Mouse (Mus musculus) thymus, postnatal 0 days (tissue): ENCODE measurements around the gene Gm5617. TPM values are rescaled to one million over a fixed set of nuclear protein-coding genes. Genes with fewer than 3 reads are reported as not detected.
"Not testable (repeated sequence)": the region's sequence is repeated elsewhere in the genome, so short reads cannot be mapped to it uniquely, and the experiment has no call there.

Experiments
- DNase-seq: peaks from one replicate; pipeline ENCODE4 v3.0.0-alpha.2; 2015; ENCODE audit warnings: low spot score
- polyA plus RNA-seq: library from polyadenylated mRNA; unstranded; fragments of >200 nt; fragmentation: Nextera tagmentation; extraction: Ambion mirVana; gene quantifications from 2 replicates; pipeline ENCODE4 v1.2.1, GENCODE M21; 2015

Gm5617 gene
- polyA plus RNA-seq = 68.6 and 69.0 TPM in 2 replicates

DNA sequence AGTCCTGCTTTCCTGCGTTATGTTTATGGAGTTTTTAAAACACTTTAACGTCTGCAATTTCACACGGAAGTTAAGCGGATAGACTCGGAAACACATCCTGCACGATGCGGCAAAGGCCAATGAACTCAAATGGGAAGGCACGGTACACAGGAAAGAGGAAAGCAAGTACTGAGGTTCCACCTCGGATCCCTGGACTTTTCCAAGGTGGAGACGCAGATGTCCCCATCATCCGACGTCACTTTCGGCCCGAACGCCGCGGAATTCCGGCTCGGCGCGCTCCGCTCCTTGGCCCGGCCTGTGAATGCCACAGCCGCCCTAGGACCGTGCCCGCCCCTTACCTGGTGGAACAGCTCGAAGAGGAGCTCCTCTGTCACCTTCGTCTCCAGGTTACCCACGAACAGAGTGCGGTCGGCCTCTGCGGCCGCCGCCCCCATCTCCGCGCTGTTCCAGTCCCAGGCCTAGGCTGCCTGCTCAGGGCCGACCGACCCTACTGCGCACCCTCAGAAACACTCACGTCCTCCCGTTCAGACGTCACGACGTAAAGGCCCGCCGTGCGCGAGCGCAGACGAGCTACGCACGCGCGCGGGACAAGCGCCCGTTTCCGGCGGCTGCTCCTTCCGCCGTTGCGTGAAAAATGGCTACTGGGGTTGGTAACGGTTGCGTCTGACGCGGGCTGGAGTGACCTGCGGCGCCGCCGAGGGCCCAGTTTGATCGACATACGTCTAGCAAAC lies at the start of gene Gm5617, which contains the start of gene Rbm7:
Gm5617 (plus strand) TSS at position 626 of the 731 bp plus-strand sequence.
Rbm7 (minus strand) TSS at position 483 of the 731 bp plus-strand sequence.
- peak; percentile 97 for DNase-seq

DNA sequence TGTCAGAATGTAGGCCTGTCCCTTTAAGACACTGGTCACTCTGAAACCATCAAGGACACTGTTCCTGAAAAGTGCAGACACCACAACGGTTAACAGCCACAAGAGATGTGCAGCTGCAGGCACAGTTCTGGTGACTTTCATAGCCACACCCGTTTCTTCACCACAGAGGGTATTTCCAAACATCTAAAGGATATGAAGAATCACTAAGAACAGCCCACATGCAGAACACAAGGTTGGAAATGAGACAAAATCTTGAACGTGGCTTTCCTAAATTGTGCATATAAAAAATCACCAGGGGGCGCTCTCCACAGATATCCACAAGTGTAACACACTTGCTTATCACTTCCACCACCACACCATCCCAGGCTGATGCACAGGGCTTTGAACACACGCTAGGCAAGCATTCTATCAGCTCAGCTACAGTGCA lies 47.4 kb upstream of the Gm5617 start:
- peak; percentile 58 for DNase-seq

GRCm38 (mm10) chr9:48450066-48450465 lies 45.2 kb upstream of the Gm5617 start:
- peak; percentile 63 for DNase-seq

- DNase-seq = no peak
These were observed 39.3 kb upstream of the Gm5617 start for GRCm38 (mm10) chr9:48455961-48456360.

- DNase-seq = peak; percentile 10
These were observed 36.4 kb upstream of the Gm5617 start for GRCm38 (mm10) chr9:48458879-48459278.

DNA sequence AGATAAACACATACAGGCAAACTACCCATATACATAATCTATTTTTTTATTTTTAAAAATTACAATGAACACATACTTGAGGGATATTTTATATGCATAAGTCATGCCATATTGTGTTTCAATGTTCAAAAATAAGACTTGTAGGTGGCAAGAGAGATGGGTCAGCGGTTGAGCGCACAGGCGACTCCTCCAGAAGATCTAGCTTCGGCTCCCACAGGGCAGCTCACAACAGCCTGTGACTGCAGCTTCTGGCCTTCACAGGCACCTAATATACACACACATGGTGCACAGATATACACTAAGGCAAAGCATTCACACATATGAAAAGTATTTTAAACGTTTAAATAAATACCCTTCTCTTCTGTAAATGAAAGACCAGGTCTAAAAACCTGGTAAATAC lies 35.9 kb upstream of the Gm5617 start:
- no peak for DNase-seq

- no peak for DNase-seq
These were observed 34.5 kb upstream of the Gm5617 start for GRCm38 (mm10) chr9:48460720-48461119.

DNA sequence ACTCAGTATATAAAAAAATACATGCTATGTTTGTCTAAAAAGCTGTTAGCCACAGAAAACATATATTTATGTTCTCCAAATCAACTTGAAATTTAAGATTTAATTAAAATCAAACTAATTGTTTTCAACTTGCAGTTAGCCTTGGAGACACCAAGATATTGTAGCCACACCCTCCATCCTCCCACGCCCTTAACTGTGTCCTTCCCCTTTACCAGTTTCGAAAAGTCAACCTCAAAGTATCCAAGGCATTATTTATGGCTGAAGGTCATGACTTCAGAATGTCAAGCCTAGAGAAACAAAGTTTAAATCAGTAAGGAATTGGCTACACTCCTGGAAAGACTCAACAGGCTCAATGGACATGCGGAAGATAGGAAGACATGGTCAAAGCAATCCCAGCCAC lies 33.7 kb upstream of the Gm5617 start:
- no peak for DNase-seq

GRCm38 (mm10) chr9:48465671-48466070 lies 29.6 kb upstream of the Gm5617 start:
- peak; percentile 24 for DNase-seq

DNA sequence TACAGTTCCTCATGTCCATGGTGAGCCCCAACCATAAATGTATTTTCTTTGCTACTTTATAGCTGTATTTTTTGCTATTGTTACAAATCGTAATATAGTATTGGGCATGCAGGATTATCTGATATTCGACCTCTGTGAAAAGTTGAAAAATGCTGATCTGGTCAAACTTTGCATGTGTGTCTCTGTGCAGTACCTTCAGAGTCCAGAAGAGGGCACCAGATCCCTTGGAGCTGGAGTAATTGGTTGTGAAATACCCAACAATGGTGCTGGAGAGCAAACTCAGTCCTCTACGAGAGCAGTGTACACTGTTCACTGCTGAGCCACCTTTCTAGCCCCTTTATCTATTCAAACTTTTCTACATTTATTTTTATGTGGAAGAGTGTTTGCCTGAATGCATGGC lies 28.4 kb upstream of the Gm5617 start:
- DNase-seq = peak; percentile 51

- DNase-seq = not testable (repeated sequence)
These were observed 27.8 kb upstream of the Gm5617 start for GRCm38 (mm10) chr9:48467471-48467870.

- no peak for DNase-seq
These were observed 22.7 kb upstream of the Gm5617 start for GRCm38 (mm10) chr9:48472441-48473025.

GRCm38 (mm10) chr9:48473131-48473530 lies 22.1 kb upstream of the Gm5617 start:
- DNase-seq = no peak

GRCm38 (mm10) chr9:48474367-48474766 lies 20.9 kb upstream of the Gm5617 start:
- no peak for DNase-seq

DNA sequence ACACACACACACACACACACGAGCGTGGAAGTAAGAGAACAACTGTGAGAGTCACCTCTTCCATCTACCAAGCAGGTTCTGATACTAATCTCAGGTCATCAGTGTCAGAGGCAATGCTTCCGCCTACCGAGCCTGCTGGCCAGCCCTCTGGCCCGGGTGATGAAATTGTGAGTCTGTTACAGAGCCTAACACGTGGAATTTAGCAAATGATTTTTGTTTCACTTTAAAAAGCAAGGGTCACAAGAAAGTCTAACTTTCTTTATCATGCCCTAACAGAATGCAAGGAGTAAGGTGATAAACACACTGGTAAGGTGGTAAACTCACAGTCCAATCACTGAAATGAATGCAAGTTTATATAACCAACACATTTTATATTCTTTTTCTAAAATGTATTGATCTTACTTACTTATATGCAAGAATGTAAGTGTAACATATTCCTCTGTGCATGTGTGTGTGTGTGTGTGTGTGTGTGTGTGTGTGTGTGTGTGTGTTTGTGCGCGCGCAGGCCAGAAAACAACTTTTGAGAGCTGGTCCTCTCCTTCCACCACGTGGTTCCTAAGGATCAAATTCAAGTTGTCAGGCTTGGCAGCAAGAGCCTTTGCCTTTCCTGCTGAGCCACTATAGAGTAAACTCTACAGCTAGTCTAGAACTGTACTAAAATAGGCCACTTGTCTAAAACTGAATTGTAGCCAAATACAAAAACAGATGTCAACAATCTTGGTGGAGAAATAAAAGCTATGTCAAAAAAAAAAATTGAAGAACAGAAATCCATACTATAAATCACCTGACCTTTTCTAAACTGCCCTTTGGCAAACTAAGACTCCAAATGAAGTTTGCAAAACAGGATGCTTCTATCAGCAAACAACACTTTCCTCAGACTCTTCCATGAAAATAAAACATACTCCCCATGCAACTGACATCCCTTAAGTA lies 18.7 kb upstream of the Gm5617 start:
- no peak for DNase-seq

GRCm38 (mm10) chr9:48478808-48479207 lies 16.4 kb upstream of the Gm5617 start:
- DNase-seq = no peak

- DNase-seq = no peak
These were observed 15.3 kb upstream of the Gm5617 start for GRCm38 (mm10) chr9:48479838-48480410.

DNA sequence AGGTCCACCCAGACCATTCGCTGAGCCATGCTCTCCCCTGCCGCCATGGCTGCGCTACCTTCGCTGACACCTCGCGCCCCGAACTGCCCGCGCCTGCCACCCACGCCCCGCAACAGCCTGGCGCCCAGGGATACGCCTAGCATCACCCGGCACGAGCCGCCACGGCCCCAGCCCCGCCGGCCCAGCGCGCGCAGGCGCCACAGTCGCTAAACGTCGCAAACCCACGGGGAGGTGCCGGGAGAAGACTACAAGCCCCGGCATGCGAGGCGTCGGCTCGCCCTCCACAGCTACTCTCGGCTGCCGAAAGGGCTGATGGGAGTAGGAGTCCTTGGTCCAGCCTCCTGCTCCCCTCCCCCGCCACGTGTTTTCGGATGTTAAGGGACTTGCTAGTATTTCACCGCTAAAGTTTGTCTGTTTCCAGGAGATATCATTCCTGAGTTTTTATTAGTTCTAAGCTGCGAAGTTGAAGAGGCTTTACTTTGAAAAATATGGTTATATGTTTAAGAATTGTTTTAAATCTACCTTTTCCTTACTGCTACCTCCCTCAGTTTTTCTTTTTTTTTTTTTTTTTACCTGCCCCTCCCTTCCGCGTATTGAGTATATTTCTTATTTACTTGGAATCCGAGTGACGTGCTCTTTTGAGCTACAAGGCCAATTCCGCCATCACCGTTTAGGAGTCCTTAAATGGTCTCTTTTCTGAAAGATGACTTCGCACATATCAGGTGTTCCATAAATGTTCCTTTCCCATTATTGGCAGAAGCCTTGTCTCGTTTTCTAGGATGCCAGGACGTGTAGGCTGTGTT lies 14.6 kb upstream of the Gm5617 start, which contains the start of gene Rexo2:
Rexo2 (minus strand) TSS at position 213 of the 803 bp plus-strand sequence.
- peak; percentile 95 for DNase-seq

DNA sequence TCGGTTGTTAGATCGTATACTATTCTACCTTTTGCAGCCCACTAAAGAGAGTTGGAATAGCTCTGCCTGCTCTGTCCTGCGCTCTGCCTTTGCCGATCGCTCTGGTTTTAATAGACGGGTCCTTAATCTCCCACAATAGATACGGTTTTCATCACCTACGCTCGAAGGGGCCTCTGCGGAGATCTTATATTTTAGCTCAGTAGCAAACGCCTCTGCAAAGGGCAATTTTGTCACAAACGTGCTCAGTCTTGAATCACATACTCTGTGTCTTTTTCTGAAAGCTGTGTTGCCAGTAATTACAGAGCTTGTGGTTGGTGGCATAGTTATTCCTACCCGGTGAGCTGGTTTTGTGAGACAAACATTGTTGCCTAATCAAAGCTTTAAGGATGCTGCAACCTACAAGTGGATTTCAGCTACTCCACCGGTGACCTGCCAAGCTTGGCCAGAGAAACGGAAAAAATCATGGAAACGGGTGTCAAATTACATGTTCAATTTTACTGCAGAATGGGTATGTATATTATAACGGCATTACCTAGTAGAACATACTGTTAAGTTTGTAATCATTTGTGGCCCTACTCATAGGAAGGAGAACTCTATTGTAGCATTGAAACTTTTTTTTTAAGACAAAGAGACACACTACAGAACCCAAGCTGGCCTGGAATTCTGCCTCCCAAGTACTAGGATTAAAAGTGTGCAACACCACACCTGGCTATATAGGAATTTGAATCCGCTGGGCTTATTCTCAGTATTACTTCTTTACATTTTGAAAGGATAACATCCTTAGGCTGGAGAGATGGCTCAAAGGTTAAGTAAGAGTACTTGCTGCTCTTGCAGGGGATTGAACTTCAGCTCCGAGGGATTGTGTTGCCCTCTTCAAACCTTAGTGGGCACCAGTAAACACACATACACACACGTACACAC lies 13.8 kb upstream of the Gm5617 start:
- DNase-seq = no peak
